ENCODE assay signal across 9 mouse cellular contexts in the genomic region with DNA sequence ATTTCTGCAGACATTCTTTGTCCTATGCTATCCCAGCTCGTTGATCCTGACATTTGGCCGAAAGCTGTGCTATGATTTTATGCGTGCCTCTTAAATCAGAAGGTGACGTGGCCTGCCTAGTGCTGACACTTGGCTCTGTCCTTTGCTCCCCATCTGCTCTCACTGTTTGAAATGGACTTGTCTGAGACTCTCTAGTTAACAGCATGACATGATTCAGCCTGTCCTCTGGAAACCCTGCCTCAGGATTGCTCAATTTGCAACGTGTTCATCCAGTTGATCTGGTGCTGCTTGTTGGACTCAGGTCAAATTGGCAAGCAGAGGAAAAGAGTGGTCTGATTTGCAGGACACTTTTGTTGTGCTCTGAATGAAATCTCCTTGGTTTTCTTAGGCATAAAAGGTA. TPM values are rescaled to one million over a fixed set of nuclear protein-coding genes. Genes with fewer than 3 reads are reported as not detected.
DNase-seq lines count a peak whose midpoint lies in the region; ATAC-seq and TF ChIP-seq lines count a peak whose summit lies in the region.
"Had no signal": no experiment of that assay in that cellular context is flagged by ENCODE, and none has a peak within 500 bp of the region (broad histone marks: within the 10 kb centered on the region; RNA-seq: fewer than 3 reads in every experiment).

No protein-coding gene starts in this region.

- no peaks in the 10 kb centered on the region for H3K27me3 ChIP-seq in hindbrain, embryonic 15.5 days
- H3K27me3 ChIP-seq in hindbrain, embryonic 10.5 days (ENCODE audit: insufficient read depth, poor library complexity, severe bottlenecking) = no peaks in the 10 kb centered on the region
- H3K27me3 ChIP-seq in heart, embryonic 16.5 days (ENCODE audit: control insufficient read depth, insufficient read depth, low read length) = no peaks in the 10 kb centered on the region
- no peaks in the 10 kb centered on the region for H3K27me3 ChIP-seq in lung, embryonic 14.5 days (ENCODE audit: insufficient read depth, low read length)
- H3K27me3 ChIP-seq: embryonic facial prominence, embryonic 13.5 days had no signal

- no peaks in the 10 kb centered on the region for H3K4me1 ChIP-seq in hindbrain, embryonic 15.5 days (replicated peaks)
- no peaks in the 10 kb centered on the region for H3K4me1 ChIP-seq in hindbrain, embryonic 10.5 days (replicated peaks)
- no peaks in the 10 kb centered on the region for H3K4me1 ChIP-seq in heart, embryonic 16.5 days (ENCODE audit: control insufficient read depth, insufficient read depth, low read length)
- H3K4me1 ChIP-seq in lung, embryonic 14.5 days (ENCODE audit: insufficient read depth) = no peaks in the 10 kb centered on the region
- H3K4me1 ChIP-seq: embryonic facial prominence, embryonic 13.5 days had no signal

- ATAC-seq in hindbrain, embryonic 15.5 days (ENCODE audit: low FRiP score, low read depth) = 0 out of 2 replicates have a peak, but pooled peaks have one; percentile 54
- ATAC-seq in heart, embryonic 16.5 days (replicated peaks; ENCODE audit: extremely low read depth, insufficient read depth, low FRiP score) = peak; percentile 70
- ATAC-seq in lung, embryonic 14.5 days (ENCODE audit: insufficient read depth) = peak; percentile 99
- no peak for ATAC-seq in CD4-positive, CD25-positive, alpha-beta regulatory T cell, adult 4 months

- no peaks in the 10 kb centered on the region for H3K36me3 ChIP-seq in hindbrain, embryonic 15.5 days
- no peaks in the 10 kb centered on the region for H3K36me3 ChIP-seq in hindbrain, embryonic 10.5 days
- no peaks in the 10 kb centered on the region for H3K36me3 ChIP-seq in heart, embryonic 16.5 days (ENCODE audit: control insufficient read depth, insufficient read depth)
- no peaks in the 10 kb centered on the region for H3K36me3 ChIP-seq in lung, embryonic 14.5 days (ENCODE audit: insufficient read depth)
- H3K36me3 ChIP-seq: embryonic facial prominence, embryonic 13.5 days had no signal

- 69% methylated on average over 5 of the region's 5 CpGs for WGBS in hindbrain, embryonic 15.5 days
- WGBS in hindbrain, embryonic 10.5 days = 86% methylated on average over 5 of the region's 5 CpGs
- WGBS in heart, embryonic 16.5 days = 45% methylated on average over 5 of the region's 5 CpGs
- WGBS in lung, embryonic 14.5 days = 33% methylated on average over 5 of the region's 5 CpGs

- no peak overlapping the region for H3K4me3 ChIP-seq in hindbrain, embryonic 15.5 days
- no peak overlapping the region for H3K4me3 ChIP-seq in hindbrain, embryonic 10.5 days
- no peak overlapping the region for H3K4me3 ChIP-seq in heart, embryonic 16.5 days (ENCODE audit: low read length)
- no peak overlapping the region for H3K4me3 ChIP-seq in lung, embryonic 14.5 days (ENCODE audit: low read depth, low read length)
- H3K4me3 ChIP-seq: embryonic facial prominence, embryonic 13.5 days had no signal

- no peaks in the 10 kb centered on the region for H3K9me3 ChIP-seq in hindbrain, embryonic 15.5 days
- H3K9me3 ChIP-seq in hindbrain, embryonic 10.5 days = no peaks in the 10 kb centered on the region
- H3K9me3 ChIP-seq in heart, embryonic 16.5 days (replicated peaks; ENCODE audit: control insufficient read depth, low read length) = no peaks in the 10 kb centered on the region; the same call in 1 of the 2 replicates
- no peaks in the 10 kb centered on the region for H3K9me3 ChIP-seq in lung, embryonic 14.5 days (ENCODE audit: low read depth, low read length)
- H3K9me3 ChIP-seq: embryonic facial prominence, embryonic 13.5 days had no signal

- H3K27ac ChIP-seq in hindbrain, embryonic 15.5 days (replicated peaks) = no peak overlapping the region
- H3K27ac ChIP-seq in hindbrain, embryonic 10.5 days = no peak overlapping the region
- H3K27ac ChIP-seq in heart, embryonic 16.5 days (ENCODE audit: low read length) = no peak overlapping the region
- H3K27ac ChIP-seq in lung, embryonic 14.5 days (ENCODE audit: low read depth) = no peak overlapping the region
- H3K27ac ChIP-seq: embryonic facial prominence, embryonic 13.5 days had no signal

- no peak for TF ChIP-seq CTCF in lung, embryonic 14.5 days (IDR thresholded peaks at IDR 0.05; ENCODE audit: low read depth)

- no peak for DNase-seq in hindbrain, embryonic 10.5 days (ENCODE audit: low spot score)
- DNase-seq in cerebellum, adult 11-12 months = peak; percentile 66
- DNase-seq in lung, embryonic 14.5 days = peak; percentile 86
- DNase-seq in right cerebral cortex, adult 2 months (ENCODE audit: low spot score in 2 of 2) = no peak
- no peak for DNase-seq in retina, embryonic 14.5 days (ENCODE audit: low spot score)

- no peak overlapping the region for H3K4me2 ChIP-seq in hindbrain, embryonic 15.5 days
- no peak overlapping the region for H3K4me2 ChIP-seq in heart, embryonic 16.5 days (ENCODE audit: low read depth, low read length)
- H3K4me2 ChIP-seq in lung, embryonic 14.5 days = no peak overlapping the region
- H3K4me2 ChIP-seq: embryonic facial prominence, embryonic 13.5 days had no signal

- no peak overlapping the region for H3K9ac ChIP-seq in hindbrain, embryonic 15.5 days
- H3K9ac ChIP-seq in heart, embryonic 16.5 days (ENCODE audit: low read length) = no peak overlapping the region
- no peak overlapping the region for H3K9ac ChIP-seq in lung, embryonic 14.5 days
- H3K9ac ChIP-seq: embryonic facial prominence, embryonic 13.5 days had no signal

RNA-seq across cellular contexts. Expression of gene Igsf10, which starts 57.7 kb away (rescaled TPM):
- polyA plus RNA-seq in hindbrain, embryonic 15.5 days (2015; fragmentation: Nextera tagmentation; extraction: Ambion mirVana) = 2.6 and 4.4 TPM in 2 replicates
- 2.8 and 3.2 TPM in 2 replicates for polyA plus RNA-seq in hindbrain, embryonic 10.5 days (2016; fragmentation: Nextera tagmentation; extraction: Ambion mirVana)
- 2.0 and 2.7 TPM in 2 replicates for polyA plus RNA-seq in heart, embryonic 16.5 days (2015; fragmentation: Nextera tagmentation; extraction: Ambion mirVana)
- polyA plus RNA-seq in lung, embryonic 14.5 days (2014; fragmentation: Nextera tagmentation; extraction: Ambion mirVana) = 9.9 and 10.3 TPM in 2 replicates
- not detected for polyA plus RNA-seq in CD4-positive, CD25-positive, alpha-beta regulatory T cell, adult 4 months (2017; shearing (Covaris generic))

Comparison
In these comparisons a context has a peak if more than half of its experiments do, and no peak if none do; other contexts are left out.
1. DNase-seq: peak in cerebellum, adult 11-12 months (single experiment) and lung, embryonic 14.5 days (single experiment); none in hindbrain, embryonic 10.5 days (single experiment), right cerebral cortex, adult 2 months (0 of 2) and retina, embryonic 14.5 days (single experiment).